Mouse (Mus musculus): Measurements from ENCODE around the gene G0s2. TPM values are rescaled to one million over a fixed set of nuclear protein-coding genes. Genes with fewer than 3 reads are reported as not detected.

Gene G0s2
- polyA plus RNA-seq, 1 experiment from 2014 or later = 5.6 TPM

Other genes starting within 250 kb of the G0s2 start
- gene Syt14, start 237.4 kb downstream of the G0s2 start, polyA plus RNA-seq (2016; fragmentation: Nextera tagmentation; extraction: Ambion mirVana) = 4.4 and 4.5 TPM in 2 replicates
- 10.2 TPM in 2 replicates for gene Diexf, start 142.9 kb downstream of the G0s2 start, polyA plus RNA-seq (2016; fragmentation: Nextera tagmentation; extraction: Ambion mirVana)
- gene Irf6, start 120.1 kb downstream of the G0s2 start, polyA plus RNA-seq (2016; fragmentation: Nextera tagmentation; extraction: Ambion mirVana) = 3.8 and 3.9 TPM in 2 replicates
- 17.0 and 18.1 TPM in 2 replicates for gene A130010J15Rik, start 105.2 kb downstream of the G0s2 start, polyA plus RNA-seq (2016; fragmentation: Nextera tagmentation; extraction: Ambion mirVana)
- 1.5 and 2.0 TPM in 2 replicates for gene Traf3ip3, start 71.5 kb downstream of the G0s2 start, polyA plus RNA-seq (2016; fragmentation: Nextera tagmentation; extraction: Ambion mirVana)
- 0.14 and 0.20 TPM in 2 replicates for gene Lamb3, start 65.5 kb downstream of the G0s2 start, polyA plus RNA-seq (2016; fragmentation: Nextera tagmentation; extraction: Ambion mirVana)
- 0.12 and 0.14 TPM in 2 replicates for gene Hsd11b1, start 9.1 kb downstream of the G0s2 start, polyA plus RNA-seq (2016; fragmentation: Nextera tagmentation; extraction: Ambion mirVana)
- 12.1 and 12.2 TPM in 2 replicates for gene Camk1g, start 97.1 kb upstream of the G0s2 start, polyA plus RNA-seq (2016; fragmentation: Nextera tagmentation; extraction: Ambion mirVana)

All from forebrain, embryonic 10.5 days (tissue).